Mouse (Mus musculus) midbrain, embryonic 16.5 days (tissue): ENCODE results near the gene Myh11. TPM values are rescaled to one million over a fixed set of nuclear protein-coding genes. Genes with fewer than 3 reads are reported as not detected.

Experiments used
- ATAC-seq: fragments of 200-750 bp; cut with Nextera tagmentation; 2 replicates; pipeline ENCODE4 v1.8.0; 2017; ENCODE audit warnings: moderate TSS enrichment
- H3K27ac ChIP-seq: fragments of 300-500 bp; sonication (generic); 2 replicates; pipeline ENCODE4 v1.5.1; 2014; ENCODE audit warnings: mild to moderate bottlenecking, low read length, mixed read lengths
- H3K27me3 ChIP-seq: fragments of 300-500 bp; sonication (generic); 2 replicates; pipeline ENCODE4 v1.6.1; 2014; ENCODE audit warnings: low read depth, low read length, mixed read lengths; ENCODE audit not compliant: control insufficient read depth, insufficient read depth
- H3K36me3 ChIP-seq: fragments of 300-500 bp; sonication (generic); 2 replicates; pipeline ENCODE4 v1.6.1; 2014; ENCODE audit warnings: mild to moderate bottlenecking, low read length, moderate library complexity, mixed read lengths; ENCODE audit not compliant: control insufficient read depth, insufficient read depth
- H3K4me1 ChIP-seq: fragments of 300-500 bp; sonication (generic); 2 replicates; pipeline ENCODE4 v1.6.1; 2014; ENCODE audit warnings: mild to moderate bottlenecking, low read length, mixed read lengths; ENCODE audit not compliant: control insufficient read depth, insufficient read depth
- H3K4me2 ChIP-seq: fragments of 300-500 bp; sonication (generic); 2 replicates; pipeline ENCODE4 v1.6.1; 2014; ENCODE audit warnings: mild to moderate bottlenecking, low read length, mixed read lengths
- H3K4me3 ChIP-seq: fragments of 300-500 bp; sonication (generic); 2 replicates; pipeline ENCODE4 v1.5.1; 2014; ENCODE audit warnings: low read depth, mild to moderate bottlenecking, low read length, moderate library complexity, mixed read lengths
- H3K9ac ChIP-seq: fragments of 300-500 bp; sonication (generic); 2 replicates; pipeline ENCODE4 v1.6.1; 2014; ENCODE audit warnings: low read depth, low read length, mixed read lengths
- H3K9me3 ChIP-seq: fragments of 300-500 bp; sonication (generic); replicated peaks from 2 replicates; pipeline ENCODE4 v1.6.1; 2014; ENCODE audit warnings: mild to moderate bottlenecking, low read length, mixed read lengths; ENCODE audit not compliant: control insufficient read depth, poor library complexity, severe bottlenecking
- WGBS: fragments of 180-500 bp; shearing (Covaris S2); extraction: QIAGEN DNeasy Blood & Tissue Kit; methylation state at CpG from one replicate; pipeline ENCODE4 v1.1.7; 2014; 5-methylcytosine and 5-hydroxymethylcytosine counted together
- polyA plus RNA-seq: library from polyadenylated mRNA; unstranded; fragments of >200 nt; fragmentation: Nextera tagmentation; extraction: Ambion mirVana; gene quantifications from 2 replicates; pipeline ENCODE4 v1.2.1, GENCODE M21; 2015

The Myh11 gene
- polyA plus RNA-seq, 1 experiment from 2014 or later = 0.59 TPM

GRCm38 (mm10) chr16:14258856-14259255 lies 32.3 kb downstream of the Myh11 start:
- H3K4me3 ChIP-seq = no peak overlapping the region
- H3K27me3 ChIP-seq = no peaks in the 10 kb centered on the region
- no peaks in the 10 kb centered on the region for H3K4me1 ChIP-seq
- no peak overlapping the region for H3K4me2 ChIP-seq
- H3K9ac ChIP-seq = no peak overlapping the region
- no peaks in the 10 kb centered on the region for H3K36me3 ChIP-seq
- 75% methylated on average over 2 of the region's 2 CpGs for WGBS
- no peak overlapping the region for H3K27ac ChIP-seq
- no peaks in the 10 kb centered on the region for H3K9me3 ChIP-seq
- no peak for ATAC-seq

- H3K4me2 ChIP-seq = no peak overlapping the region
- no peaks in the 10 kb centered on the region for H3K27me3 ChIP-seq
- 86% methylated on average over 3 of the region's 3 CpGs for WGBS
- H3K9ac ChIP-seq = no peak overlapping the region
- H3K27ac ChIP-seq = no peak overlapping the region
- no peaks in the 10 kb centered on the region for H3K9me3 ChIP-seq
- no peak for ATAC-seq
- no peak overlapping the region for H3K4me3 ChIP-seq
- H3K4me1 ChIP-seq = no peaks in the 10 kb centered on the region
- no peaks in the 10 kb centered on the region for H3K36me3 ChIP-seq
Measured at GRCm38 (mm10) chr16:14253586-14253985, 37.6 kb downstream of the Myh11 start.

GRCm38 (mm10) chr16:14252877-14253276 lies 38.3 kb downstream of the Myh11 start:
- Histone ChIP-seq H3K4me1 (no peaks in the 10 kb centered on the region), H3K4me3 (no peak overlapping the region), H3K9ac (no peak overlapping the region), H3K36me3 (no peaks in the 10 kb centered on the region), H3K4me2 (no peak overlapping the region), H3K27ac (no peak overlapping the region), H3K9me3 (no peaks in the 10 kb centered on the region), H3K27me3 (no peaks in the 10 kb centered on the region)
- WGBS = 79% methylated on average over 4 of the region's 4 CpGs
- ATAC-seq = no peak

- ATAC-seq = no peak
- H3K4me2 ChIP-seq = no peak overlapping the region
- 63% methylated on average over 1 of the region's 1 CpGs for WGBS
Measured at GRCm38 (mm10) chr16:14249913-14250312, 41.3 kb downstream of the Myh11 start.

DNA sequence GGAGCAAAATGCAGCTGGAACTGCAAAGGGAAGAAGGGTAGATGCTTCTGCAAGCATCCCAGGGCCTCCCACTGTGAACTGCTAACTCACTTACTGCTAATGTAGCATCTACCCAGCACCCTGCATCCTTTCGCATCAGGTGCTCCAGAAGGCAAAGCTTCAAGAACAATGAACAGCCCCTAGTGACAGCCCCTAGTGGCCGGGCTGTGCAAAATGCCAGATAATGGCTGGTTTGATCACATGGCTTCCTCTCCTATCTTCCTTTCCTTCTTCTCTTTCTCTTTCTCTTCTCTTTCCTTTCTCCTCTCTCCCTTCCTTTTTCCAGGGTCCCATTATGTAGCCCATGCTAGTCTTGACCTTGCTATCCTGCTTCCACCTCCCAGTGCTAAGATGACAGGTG lies 48.6 kb downstream of the Myh11 start:
- no peaks in the 10 kb centered on the region for H3K27me3 ChIP-seq
- no peak overlapping the region for H3K4me3 ChIP-seq
- no peak overlapping the region for H3K27ac ChIP-seq
- ATAC-seq = no peak
- WGBS = 22% methylated on average over 2 of the region's 2 CpGs
- H3K9me3 ChIP-seq = no peaks in the 10 kb centered on the region
- no peak overlapping the region for H3K4me2 ChIP-seq
- no peaks in the 10 kb centered on the region for H3K4me1 ChIP-seq
- no peaks in the 10 kb centered on the region for H3K36me3 ChIP-seq
- H3K9ac ChIP-seq = no peak overlapping the region

More at GRCm38 (mm10) chr16:14249913-14250312, 41.3 kb downstream of the Myh11 start:
- no peak overlapping the region for H3K9ac ChIP-seq
- no peak overlapping the region for H3K27ac ChIP-seq
- no peaks in the 10 kb centered on the region for H3K9me3 ChIP-seq
- H3K36me3 ChIP-seq = no peaks in the 10 kb centered on the region
- no peaks in the 10 kb centered on the region for H3K27me3 ChIP-seq
- no peak overlapping the region for H3K4me3 ChIP-seq
- no peaks in the 10 kb centered on the region for H3K4me1 ChIP-seq

DNA sequence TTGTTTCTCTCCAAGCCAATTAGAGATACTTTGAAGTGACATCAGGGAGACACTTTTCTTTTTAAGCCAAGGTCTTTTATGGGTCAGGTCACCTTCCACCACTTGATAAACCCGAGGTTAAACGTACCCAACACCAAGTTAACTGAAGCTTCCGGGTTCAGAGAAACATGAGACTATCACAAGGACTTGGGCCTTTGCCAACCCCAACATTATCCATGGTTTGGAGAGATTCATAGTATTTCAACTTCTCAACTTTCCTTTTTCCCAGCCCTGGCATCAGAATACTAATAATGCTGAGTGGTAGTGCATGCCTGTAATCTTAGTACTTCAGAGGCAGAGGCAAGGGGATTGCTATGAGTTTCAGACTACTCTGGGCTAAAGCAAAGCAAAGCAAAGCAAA lies 49.1 kb downstream of the Myh11 start:
- Histone ChIP-seq H3K4me1 (no peaks in the 10 kb centered on the region), H3K4me3 (no peak overlapping the region), H3K4me2 (no peak overlapping the region), H3K27me3 (no peaks in the 10 kb centered on the region), H3K36me3 (no peaks in the 10 kb centered on the region), H3K27ac (no peak overlapping the region), H3K9me3 (no peaks in the 10 kb centered on the region), H3K9ac (no peak overlapping the region)
- WGBS = 84% methylated on average over 3 of the region's 3 CpGs
- ATAC-seq = no peak

GRCm38 (mm10) chr16:14237100-14237723 lies 54.0 kb downstream of the Myh11 start:
- Histone ChIP-seq H3K4me2 (no peak overlapping the region), H3K36me3 (no peaks in the 10 kb centered on the region), H3K4me3 (no peak overlapping the region), H3K9ac (peak overlapping the region; percentile 14; the same call in 1 of the 2 replicates), H3K9me3 (no peaks in the 10 kb centered on the region), H3K4me1 (no peaks in the 10 kb centered on the region), H3K27ac (no peak overlapping the region), H3K27me3 (no peaks in the 10 kb centered on the region)
- ATAC-seq = peak; percentile 76
- WGBS = 22% methylated on average over 6 of the region's 6 CpGs

GRCm38 (mm10) chr16:14215156-14215555 lies 76.0 kb downstream of the Myh11 start:
- Histone ChIP-seq H3K27me3 (no peaks in the 10 kb centered on the region), H3K4me3 (no peak overlapping the region), H3K4me1 (no peaks in the 10 kb centered on the region), H3K9ac (no peak overlapping the region), H3K9me3 (no peaks in the 10 kb centered on the region), H3K4me2 (no peak overlapping the region), H3K36me3 (no peaks in the 10 kb centered on the region), H3K27ac (no peak overlapping the region)
- no peak for ATAC-seq
- WGBS = 93% methylated on average over 3 of the region's 3 CpGs

DNA sequence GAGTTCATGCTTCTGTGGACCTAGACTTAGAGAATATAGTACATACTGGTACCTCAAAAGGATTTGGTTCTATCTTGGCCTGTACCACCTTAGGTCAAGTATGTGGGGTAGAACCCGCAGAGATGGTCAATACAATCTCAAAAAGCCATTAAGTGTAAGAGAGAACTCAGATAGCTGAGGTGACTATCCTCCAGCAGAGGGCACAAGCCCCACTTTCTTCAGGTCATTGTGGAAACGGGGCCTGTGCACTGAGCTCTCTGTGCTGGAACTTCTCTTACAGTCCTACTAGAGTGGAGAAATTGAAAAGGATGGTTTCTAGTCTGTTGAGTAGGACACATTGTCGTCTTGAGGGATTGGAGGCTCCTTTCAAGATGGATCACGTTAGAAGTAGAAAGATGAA lies 92.4 kb downstream of the Myh11 start:
- Histone ChIP-seq H3K4me2 (no peak overlapping the region), H3K27ac (no peak overlapping the region), H3K4me1 (no peaks in the 10 kb centered on the region), H3K27me3 (no peaks in the 10 kb centered on the region), H3K9ac (no peak overlapping the region), H3K9me3 (no peaks in the 10 kb centered on the region), H3K36me3 (no peaks in the 10 kb centered on the region), H3K4me3 (no peak overlapping the region)
- 75% methylated on average over 4 of the region's 4 CpGs for WGBS
- no peak for ATAC-seq
